In the genomic region with DNA sequence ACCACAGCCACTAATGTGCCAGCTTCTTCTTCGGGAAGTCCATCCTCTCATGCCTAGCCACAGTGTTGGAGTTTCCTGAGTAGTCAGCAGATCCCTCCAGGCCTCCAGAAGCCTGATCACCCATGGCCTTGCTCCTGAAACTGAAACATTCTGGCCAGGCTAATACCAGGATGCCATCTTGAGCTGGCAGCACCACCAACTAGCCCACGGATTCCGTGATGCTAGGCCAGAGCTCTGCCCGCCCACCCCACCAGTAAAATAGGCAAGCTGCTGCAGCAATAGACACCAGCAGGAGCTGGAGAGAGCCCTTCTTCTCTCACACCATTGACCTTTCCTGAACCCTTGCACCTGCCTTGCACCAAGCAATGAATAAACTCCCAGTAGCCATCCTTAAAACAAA, we compare ENCODE assay signal across 6 mouse cellular contexts.
"Had no signal": no experiment of that assay in that cellular context is flagged by ENCODE, and none has a peak within 500 bp of the region (broad histone marks: within the 10 kb centered on the region; RNA-seq: fewer than 3 reads in every experiment).

No protein-coding gene starts in this region.

- DNase-seq: gastrocnemius, adult 2 months; gastrocnemius, postnatal 10 days; gastrocnemius, postnatal 25 days; heart, adult 2 months; heart, postnatal 4 days; liver, embryonic 13.5 days had no signal
